Mouse (Mus musculus) myocyte (in vitro differentiated cells): Measurements from ENCODE around the gene Cd163l1. TPM values are rescaled to one million over a fixed set of nuclear protein-coding genes. Genes with fewer than 3 reads are reported as not detected.

Experiments
- H3K27me3 ChIP-seq: one replicate; pipeline ENCODE4 v1.6.1; 2011; ENCODE audit not compliant: control insufficient read depth, insufficient read depth, insufficient read length
- H3K36me3 ChIP-seq: one replicate; pipeline ENCODE4 v1.6.1; 2011; ENCODE audit not compliant: control insufficient read depth, insufficient read depth
- H3K4me2 ChIP-seq: one replicate; pipeline ENCODE4 v1.6.1; 2011; ENCODE audit warnings: low read depth, control low read depth
- H3K4me3 ChIP-seq: one replicate; pipeline ENCODE4 v1.5.1; 2011; ENCODE audit warnings: mild to moderate bottlenecking, control low read depth, moderate library complexity
- H3K79me2 ChIP-seq: one replicate; pipeline ENCODE4 v1.6.1; 2011; ENCODE audit not compliant: control insufficient read depth, insufficient read depth
- H3ac ChIP-seq: one replicate; pipeline ENCODE4 v1.6.1; 2011; ENCODE audit not compliant: control insufficient read depth, insufficient read length
- E2F4 ChIP-seq: IDR thresholded peaks from one replicate; pipeline ENCODE4 v1.6.1; 2011; ENCODE audit warnings: mild to moderate bottlenecking, control low read depth, moderate library complexity; ENCODE audit not compliant: insufficient read depth
- MAX ChIP-seq: IDR thresholded peaks from one replicate; pipeline ENCODE4 v1.6.1; 2011; ENCODE audit warnings: low read depth, mild to moderate bottlenecking, control low read depth
- MYOG ChIP-seq, 3 experiments: IDR thresholded peaks; one replicate each; pipeline ENCODE4 v1.6.1; 2011; ENCODE audit warnings: control low read depth in 2 of 3, low read depth in 2 of 3, mild to moderate bottlenecking in 2 of 3; ENCODE audit not compliant: insufficient read length in 2 of 3, control insufficient read depth in 1 of 3, insufficient read depth in 1 of 3
- POLR2A ChIP-seq: IDR thresholded peaks from one replicate; pipeline ENCODE4 v1.6.1; 2011; ENCODE audit warnings: low read depth, mild to moderate bottlenecking, control low read depth, moderate library complexity; ENCODE audit not compliant: insufficient read length
- POLR2AphosphoS2 ChIP-seq: IDR thresholded peaks from one replicate; pipeline ENCODE4 v1.6.1; 2011; ENCODE audit warnings: low read depth, control low read depth; ENCODE audit not compliant: insufficient read length
- SRF ChIP-seq: IDR thresholded peaks from one replicate; pipeline ENCODE4 v1.6.1; 2011; ENCODE audit warnings: low read depth; ENCODE audit not compliant: control insufficient read depth, insufficient read length
- USF1 ChIP-seq: IDR thresholded peaks from one replicate; pipeline ENCODE4 v1.6.1; 2011; ENCODE audit warnings: low read depth, mild to moderate bottlenecking, control low read depth, moderate library complexity
- polyA plus RNA-seq: library from polyadenylated mRNA; unstranded; fragments of >200 nt; fragmentation: generic; extraction: Trizol; gene quantifications from one replicate; pipeline ENCODE4 v1.2.1, GENCODE M21; 2012; ENCODE audit warnings: missing spikeins

Gene Cd163l1
- polyA plus RNA-seq, 1 experiment = not detected

DNA sequence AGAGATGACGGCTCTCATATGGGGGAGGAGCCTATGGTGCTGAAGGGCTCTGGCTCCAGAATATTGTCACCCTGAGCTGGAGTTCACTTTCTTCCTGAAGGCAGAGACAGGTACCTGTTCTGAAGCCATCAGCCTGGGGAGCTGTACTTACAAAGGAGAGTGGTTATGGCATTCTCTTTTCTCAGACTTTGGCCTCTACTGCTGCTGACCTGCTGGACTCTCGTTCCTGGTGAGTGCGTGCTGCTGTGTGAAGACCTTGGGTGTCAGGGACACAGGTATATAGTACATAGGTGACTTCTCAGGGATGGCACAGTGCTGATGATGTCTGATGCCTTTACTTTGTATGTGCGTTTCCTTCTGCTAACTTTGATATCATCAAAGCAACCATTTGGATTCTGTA is 29.1 kb downstream of the Cd163l1 start, which contains the start of gene 5830411N06Rik:
Gene 5830411N06Rik (plus strand): TSS at position 69 of the 400 bp plus-strand sequence.
- H3K4me3 ChIP-seq = no peak within 1 kb of the TSS
- no peaks in the 10 kb centered on the region for H3K36me3 ChIP-seq
- no peaks in the 10 kb centered on the region for H3K27me3 ChIP-seq
- H3K79me2 ChIP-seq = no peaks in the 10 kb centered on the region
- H3K4me2 ChIP-seq = no peak within 1 kb of the TSS
- no peak within 1 kb of the TSS for H3ac ChIP-seq
- TF ChIP-seq E2F4 (no peak), USF1 (no peak), SRF (no peak)

DNA sequence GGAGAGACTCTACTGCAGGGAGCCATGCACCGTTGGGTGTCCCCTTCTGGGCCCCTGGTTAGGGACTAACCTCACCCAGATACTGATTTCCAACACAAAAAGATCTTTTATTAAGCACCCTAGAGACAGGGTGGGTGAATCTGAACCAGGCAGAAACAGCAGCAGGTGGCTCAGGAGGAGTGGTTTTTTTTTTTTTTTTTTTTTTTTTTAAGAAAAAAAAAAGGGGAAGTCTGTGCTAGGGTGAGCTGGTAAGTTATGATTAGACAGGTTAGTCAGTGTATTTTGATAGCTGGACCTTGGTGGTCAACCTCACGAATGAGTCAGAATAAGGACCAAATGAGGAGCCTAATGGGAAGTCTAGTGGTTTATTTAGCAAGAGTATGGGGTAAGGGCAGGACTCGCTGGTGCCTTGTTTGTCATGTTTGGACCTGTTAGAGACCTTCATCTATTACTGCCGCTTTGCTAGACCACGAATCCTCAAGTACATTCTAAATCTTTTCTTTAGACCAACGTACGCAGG is 35.8 kb downstream of the Cd163l1 start:
- Histone ChIP-seq H3K79me2 (no peaks in the 10 kb centered on the region), H3K27me3 (no peaks in the 10 kb centered on the region), H3K4me3 (no peak overlapping the region), H3K4me2 (no peak overlapping the region), H3ac (no peak overlapping the region), H3K36me3 (no peaks in the 10 kb centered on the region)
- TF ChIP-seq E2F4 (no peak), SRF (no peak), POLR2A (no peak), MAX (no peak), MYOG (IDR thresholded peaks at IDR 0.05; ENCODE audit: control insufficient read depth in 1 of 3, insufficient read depth in 1 of 3, insufficient read length in 2 of 3, low read depth in 2 of 3) (no peak), POLR2AphosphoS2 (no peak), USF1 (no peak)

Other genes with a start within 250 kb of the Cd163l1 start
- gene 6430531B16Rik, start 239.5 kb upstream of the Cd163l1 start, polyA plus RNA-seq = 0.13 TPM
- 2.3 TPM for gene Adam8, start 225.7 kb upstream of the Cd163l1 start, polyA plus RNA-seq
- 25.2 TPM for gene Zfp511, start 181.9 kb upstream of the Cd163l1 start, polyA plus RNA-seq
- 22.1 TPM for gene Tubgcp2, start 181.6 kb upstream of the Cd163l1 start, polyA plus RNA-seq
- 0.05 TPM for gene Msx3, start 169.2 kb upstream of the Cd163l1 start, polyA plus RNA-seq
- gene Caly, start 135.7 kb upstream of the Cd163l1 start, polyA plus RNA-seq = not detected
- gene Prap1, start 124.9 kb upstream of the Cd163l1 start, polyA plus RNA-seq = not detected
- gene Fuom, start 115.8 kb upstream of the Cd163l1 start, polyA plus RNA-seq = 9.5 TPM
- 7.0 TPM for gene Paox, start 102.5 kb upstream of the Cd163l1 start, polyA plus RNA-seq
- 125 TPM for gene Echs1, start 101.8 kb upstream of the Cd163l1 start, polyA plus RNA-seq
- gene Mtg1, start 80.7 kb upstream of the Cd163l1 start, polyA plus RNA-seq = 23.3 TPM
- gene Sprn, start 63.4 kb upstream of the Cd163l1 start, polyA plus RNA-seq = not detected
- not detected for gene Olfr522, start 53.5 kb upstream of the Cd163l1 start, polyA plus RNA-seq
- gene Olfr523, start 45.0 kb upstream of the Cd163l1 start, polyA plus RNA-seq = not detected
- gene Olfr524, start 12.3 kb upstream of the Cd163l1 start, polyA plus RNA-seq = not detected
- gene 5830411N06Rik, start 29.0 kb downstream of the Cd163l1 start, polyA plus RNA-seq = 0.12 TPM
- not detected for gene Olfr525, start 102.6 kb downstream of the Cd163l1 start, polyA plus RNA-seq
- not detected for gene Olfr527, start 115.8 kb downstream of the Cd163l1 start, polyA plus RNA-seq
- not detected for gene Olfr60, start 143.4 kb downstream of the Cd163l1 start, polyA plus RNA-seq
- gene Olfr530, start 158.1 kb downstream of the Cd163l1 start, polyA plus RNA-seq = not detected
- not detected for gene Olfr531, start 184.7 kb downstream of the Cd163l1 start, polyA plus RNA-seq
- not detected for gene Olfr532, start 203.4 kb downstream of the Cd163l1 start, polyA plus RNA-seq
- gene Olfr533, start 245.1 kb downstream of the Cd163l1 start, polyA plus RNA-seq = not detected